32 mouse cellular contexts compared by ENCODE assay signal in the genomic region with DNA sequence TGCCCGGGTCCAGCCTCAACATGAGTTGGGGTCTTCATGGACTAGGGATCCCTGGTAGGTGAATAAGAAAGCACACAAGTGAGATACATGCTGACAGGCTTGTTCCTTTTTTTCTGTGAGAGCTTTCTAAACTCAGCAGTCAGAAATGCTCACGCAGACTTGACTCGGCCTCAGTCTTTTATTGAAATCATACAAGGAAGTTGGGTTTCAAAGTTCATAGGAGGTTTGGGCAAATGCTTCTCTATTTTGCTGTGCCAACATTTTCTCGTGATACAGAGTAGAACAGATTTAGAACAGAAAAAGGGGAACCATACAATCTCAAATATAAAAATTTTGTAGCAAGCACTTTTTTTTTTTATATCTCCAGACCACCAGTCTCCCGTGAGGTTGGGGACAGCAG. TPM values are rescaled to one million over a fixed set of nuclear protein-coding genes. Genes with fewer than 3 reads are reported as not detected.
A peak's percentile ranks its signal among the peaks of the same experiment; 100 is the strongest.
DNase-seq lines count a peak whose midpoint lies in the region; ATAC-seq and TF ChIP-seq lines count a peak whose summit lies in the region.
"Had no signal": no experiment of that assay in that cellular context is flagged by ENCODE, and none has a peak within 500 bp of the region (broad histone marks: within the 10 kb centered on the region; RNA-seq: fewer than 3 reads in every experiment).

No protein-coding gene starts in this region.

- H3K4me3 ChIP-seq in left cerebral cortex, adult 2 months = no peak overlapping the region
- H3K4me3 ChIP-seq in intestine, embryonic 16.5 days (ENCODE audit: low read length) = no peak overlapping the region
- H3K4me3 ChIP-seq: embryonic facial prominence, embryonic 13.5 days; erythroblast, embryonic 14.5 days; forebrain, embryonic 12.5 days; heart, embryonic 10.5 days; limb, embryonic 12.5 days; lung, embryonic 15.5 days; midbrain, embryonic 15.5 days; neural tube, embryonic 15.5 days had no signal

- H3K4me2 ChIP-seq in intestine, embryonic 16.5 days (ENCODE audit: low read depth, low read length) = no peak overlapping the region
- H3K4me2 ChIP-seq: embryonic facial prominence, embryonic 13.5 days; forebrain, embryonic 12.5 days; limb, embryonic 12.5 days; lung, embryonic 15.5 days; midbrain, embryonic 15.5 days; neural tube, embryonic 15.5 days had no signal

- peak; percentile 37 to 64 for ATAC-seq in hematopoietic stem cell, adult 5-6 weeks (replicated peaks in 1 of 2; ENCODE audit: insufficient read depth in 1 of 2, low FRiP score in 2 of 2, low TSS enrichment in 1 of 2, low read depth in 1 of 2, poor library complexity in 2 of 2, severe bottlenecking in 2 of 2)
- no peak for ATAC-seq in intestine, embryonic 16.5 days
- ATAC-seq: midbrain, embryonic 15.5 days had no signal

- H3K9ac ChIP-seq in intestine, embryonic 16.5 days (ENCODE audit: low read depth, low read length) = no peak overlapping the region
- H3K9ac ChIP-seq: embryonic facial prominence, embryonic 13.5 days; forebrain, embryonic 12.5 days; limb, embryonic 12.5 days; liver, embryonic 14.5 days; lung, embryonic 15.5 days; midbrain, embryonic 15.5 days; neural tube, embryonic 15.5 days had no signal

- intact Hi-C loops in left cerebral cortex, adult 2 months (cut with DNase I) = no loop called here

- no peaks in the 10 kb centered on the region for H3K9me3 ChIP-seq in intestine, embryonic 16.5 days (ENCODE audit: control insufficient read depth, low read length)
- H3K9me3 ChIP-seq: embryonic facial prominence, embryonic 13.5 days; forebrain, embryonic 12.5 days; heart, embryonic 10.5 days; limb, embryonic 12.5 days; lung, embryonic 15.5 days; midbrain, embryonic 15.5 days; neural tube, embryonic 15.5 days had no signal

- H3K36me3 ChIP-seq in splenic B cell, adult 2 months (ENCODE audit: control insufficient read depth, insufficient read depth, low read length, poor library complexity, severe bottlenecking) = no peaks in the 10 kb centered on the region
- H3K36me3 ChIP-seq in intestine, embryonic 16.5 days (ENCODE audit: control insufficient read depth, insufficient read depth, low read length) = no peaks in the 10 kb centered on the region
- H3K36me3 ChIP-seq: embryonic facial prominence, embryonic 13.5 days; forebrain, embryonic 12.5 days; heart, embryonic 10.5 days; limb, embryonic 12.5 days; lung, embryonic 15.5 days; midbrain, embryonic 15.5 days; neural tube, embryonic 15.5 days had no signal

- TF ChIP-seq CTCF in left cerebral cortex, adult 2 months (IDR thresholded peaks at IDR 0.05) = no peak

- WGBS in intestine, embryonic 16.5 days = 83% methylated on average over 5 of the region's 5 CpGs

- peak; percentile 95 for DNase-seq in heart, adult 11 months
- DNase-seq in heart, postnatal 4 days = no peak
- DNase-seq in lung, postnatal 36 days = peak; percentile 44
- no peak for DNase-seq in lung, postnatal 10 days
- DNase-seq in splenic B cell, adult 2 months (ENCODE audit: low read depth, low spot score) = peak; percentile 22
- DNase-seq in left cerebral cortex, adult 2 months (ENCODE audit: extremely low spot score in 1 of 2, low spot score in 2 of 2) = no peak
- DNase-seq: adrenal gland, postnatal 36 days; cerebellum, adult 18-20 months; cerebellum, postnatal 25 days; embryo, embryonic 11 days; gastrocnemius, postnatal 36 days; kidney, adult 18-20 months; right cerebral cortex, adult 18-20 months; right cerebral cortex, postnatal 4 days had no signal

- H3K4me1 ChIP-seq in intestine, embryonic 16.5 days (ENCODE audit: control insufficient read depth, insufficient read depth, low read length) = peaks cover under 1% of the 10 kb centered on the region; the same call in 1 of the 2 replicates
- H3K4me1 ChIP-seq: embryonic facial prominence, embryonic 13.5 days; limb, embryonic 12.5 days; lung, embryonic 15.5 days; midbrain, embryonic 15.5 days; neural tube, embryonic 15.5 days had no signal

- H3K27ac ChIP-seq in left cerebral cortex, adult 2 months = no peak overlapping the region
- H3K27ac ChIP-seq in intestine, embryonic 16.5 days (ENCODE audit: low read length) = no peak overlapping the region
- H3K27ac ChIP-seq: embryonic facial prominence, embryonic 13.5 days; forebrain, embryonic 12.5 days; heart, embryonic 10.5 days; kidney, postnatal 0 days; limb, embryonic 12.5 days; liver, embryonic 14.5 days; lung, embryonic 15.5 days; midbrain, embryonic 15.5 days; neural tube, embryonic 15.5 days had no signal

- H3K27me3 ChIP-seq in splenic B cell, adult 2 months (ENCODE audit: control insufficient read depth, insufficient read depth, low read length, poor library complexity, severe bottlenecking) = no peaks in the 10 kb centered on the region
- H3K27me3 ChIP-seq in intestine, embryonic 16.5 days (replicated peaks; ENCODE audit: control insufficient read depth, insufficient read depth, low read length) = no peaks in the 10 kb centered on the region
- H3K27me3 ChIP-seq: midbrain, embryonic 15.5 days had no signal

RNA-seq across cellular contexts. Expression of a gene that starts 31.4 kb away (rescaled TPM):
- total RNA-seq in heart, postnatal 4 days (2021) = not detected
- not detected in 2 replicates for total RNA-seq in hematopoietic stem cell, adult 5-6 weeks (2017)
- not detected for total RNA-seq in left cerebral cortex, adult 2 months (2021)
- polyA plus RNA-seq in intestine, embryonic 16.5 days (2015; fragmentation: Nextera tagmentation; extraction: Ambion mirVana) = not detected in 2 replicates
- total RNA-seq: adrenal gland, postnatal 36 days; gastrocnemius, postnatal 36 days; layer of hippocampus, postnatal 10 days; left cerebral cortex, postnatal 10 days; megakaryocyte-erythroid progenitor cell, adult 5-6 weeks had no signal
- polyA plus RNA-seq: embryonic facial prominence, embryonic 13.5 days; erythroblast, embryonic 14.5 days; forebrain, embryonic 12.5 days; heart, embryonic 10.5 days; heart, embryonic 16.5 days; hindbrain, embryonic 11.5 days; kidney, postnatal 0 days; limb, embryonic 12.5 days; liver, embryonic 14.5 days; lung, embryonic 15.5 days; midbrain, embryonic 15.5 days; neural tube, embryonic 15.5 days had no signal

RNA-seq across cellular contexts. Expression of a gene that starts 47.7 kb away (rescaled TPM):
- not detected for total RNA-seq in heart, postnatal 4 days (2021)
- total RNA-seq in hematopoietic stem cell, adult 5-6 weeks (2017) = 2.2 and 5.4 TPM in 2 replicates
- total RNA-seq in left cerebral cortex, adult 2 months (2021) = not detected
- polyA plus RNA-seq in intestine, embryonic 16.5 days (2015; fragmentation: Nextera tagmentation; extraction: Ambion mirVana) = 0.06 and 0.13 TPM in 2 replicates
- total RNA-seq: adrenal gland, postnatal 36 days; gastrocnemius, postnatal 36 days; layer of hippocampus, postnatal 10 days; left cerebral cortex, postnatal 10 days had no signal
- polyA plus RNA-seq: embryonic facial prominence, embryonic 13.5 days; erythroblast, embryonic 14.5 days; forebrain, embryonic 12.5 days; kidney, postnatal 0 days; limb, embryonic 12.5 days; lung, embryonic 15.5 days; midbrain, embryonic 15.5 days; urinary bladder, adult 2 months had no signal

RNA-seq across cellular contexts. Expression of a gene that starts 49.7 kb away (rescaled TPM):
- total RNA-seq in heart, postnatal 4 days (2021) = under 1 TPM; 0.38 to 0.41 TPM
- not detected in 2 replicates for total RNA-seq in hematopoietic stem cell, adult 5-6 weeks (2017)
- not detected for total RNA-seq in left cerebral cortex, adult 2 months (2021)
- polyA plus RNA-seq in intestine, embryonic 16.5 days (2015; fragmentation: Nextera tagmentation; extraction: Ambion mirVana) = 0.06 and 0.18 TPM in 2 replicates
- total RNA-seq: adrenal gland, postnatal 36 days; gastrocnemius, postnatal 36 days; layer of hippocampus, postnatal 10 days; left cerebral cortex, postnatal 10 days; megakaryocyte-erythroid progenitor cell, adult 5-6 weeks had no signal
- polyA plus RNA-seq: erythroblast, embryonic 14.5 days; kidney, postnatal 0 days; neural tube, embryonic 15.5 days had no signal

RNA-seq across cellular contexts. Expression of a gene that starts 55.4 kb away (rescaled TPM):
- total RNA-seq in heart, postnatal 4 days (2021) = 1 to 10 TPM; 4.0 to 7.4 TPM
- total RNA-seq in hematopoietic stem cell, adult 5-6 weeks (2017) = 12.1 and 17.4 TPM in 2 replicates
- total RNA-seq in left cerebral cortex, adult 2 months (2021) = 1 to 10 TPM; 1.3 to 1.9 TPM
- polyA plus RNA-seq in intestine, embryonic 16.5 days (2015; fragmentation: Nextera tagmentation; extraction: Ambion mirVana) = 9.1 and 12.5 TPM in 2 replicates
- polyA plus RNA-seq: erythroblast, embryonic 14.5 days had no signal

Comparison
In these comparisons a context has a peak if more than half of its experiments do, and no peak if none do; other contexts are left out.
1. DNase-seq: peak in heart, adult 11 months (single experiment), lung, postnatal 36 days (single experiment) and splenic B cell, adult 2 months (single experiment); none in heart, postnatal 4 days (single experiment), lung, postnatal 10 days (single experiment) and left cerebral cortex, adult 2 months (0 of 2).